Mouse (Mus musculus): ENCODE results near the gene Lpp. TPM values are rescaled to one million over a fixed set of nuclear protein-coding genes. Genes with fewer than 3 reads are reported as not detected.
A peak's percentile ranks its signal among the peaks of the same experiment; 100 is the strongest.

The Lpp gene
- polyA plus RNA-seq, 1 experiment from 2014 or later, result 10.7 TPM

DNA sequence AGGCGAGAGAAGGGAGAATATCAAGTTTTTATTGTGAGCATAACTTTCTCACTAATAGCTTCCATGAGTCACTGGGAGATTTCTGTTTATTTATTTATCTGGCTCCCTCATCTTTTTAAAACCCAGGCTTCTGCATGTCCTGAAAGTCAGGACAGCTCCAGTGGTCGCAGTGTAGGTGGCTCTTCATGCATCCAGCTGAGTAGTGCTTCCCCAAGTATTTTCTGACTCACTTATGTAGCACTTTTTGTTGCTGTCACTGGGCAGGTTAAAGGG, 98.1 kb downstream of the Lpp start:
- no peak overlapping the region for H3K27ac ChIP-seq (ENCODE audit: low read depth)
- WGBS (ENCODE audit: insufficient replicate concordance), result 65% methylated on average over 2 of the region's 2 CpGs
- H3K4me3 ChIP-seq (ENCODE audit: low read depth, low read length), result no peak overlapping the region
- H3K4me1 ChIP-seq (ENCODE audit: insufficient read depth), result peaks cover 9% of the 10 kb centered on the region
- no peaks in the 10 kb centered on the region for H3K36me3 ChIP-seq (replicated peaks; ENCODE audit: insufficient read depth, low read length)
- TF ChIP-seq CTCF (IDR thresholded peaks at IDR 0.05; ENCODE audit: low read depth), result no peak
- no peak for TF ChIP-seq EP300 (IDR thresholded peaks at IDR 0.05; ENCODE audit: low read depth)
- H3K9me3 ChIP-seq (ENCODE audit: low read length), result no peaks in the 10 kb centered on the region
- no peak overlapping the region for H3K9ac ChIP-seq (replicated peaks)
- H3K27me3 ChIP-seq (ENCODE audit: insufficient read depth, low read length), result no peaks in the 10 kb centered on the region
- DNase-seq (no peak), ATAC-seq (no peak)
- no peak overlapping the region for H3K4me2 ChIP-seq (ENCODE audit: low read depth, low read length)

- 66% methylated on average over 4 of the region's 4 CpGs for WGBS (ENCODE audit: insufficient replicate concordance)
- no peak overlapping the region for H3K9ac ChIP-seq (replicated peaks)
- H3K4me2 ChIP-seq (ENCODE audit: low read depth, low read length), result no peak overlapping the region
- no peak overlapping the region for H3K27ac ChIP-seq (ENCODE audit: low read depth)
- DNase-seq (no peak), ATAC-seq (no peak)
- H3K27me3 ChIP-seq (ENCODE audit: insufficient read depth, low read length), result no peaks in the 10 kb centered on the region
- no peaks in the 10 kb centered on the region for H3K36me3 ChIP-seq (replicated peaks; ENCODE audit: insufficient read depth, low read length)
- TF ChIP-seq CTCF (IDR thresholded peaks at IDR 0.05; ENCODE audit: low read depth) (no peak), EP300 (IDR thresholded peaks at IDR 0.05; ENCODE audit: low read depth) (no peak)
- H3K4me1 ChIP-seq (ENCODE audit: insufficient read depth), result peaks cover 9% of the 10 kb centered on the region
- H3K9me3 ChIP-seq (ENCODE audit: low read length), result no peaks in the 10 kb centered on the region
- H3K4me3 ChIP-seq (ENCODE audit: low read depth, low read length), result no peak overlapping the region
These were observed 99.1 kb downstream of the Lpp start for GRCm38 (mm10) chr16:24492194-24492940.

- no peaks in the 10 kb centered on the region for H3K36me3 ChIP-seq (replicated peaks; ENCODE audit: insufficient read depth, low read length)
- H3K27me3 ChIP-seq (ENCODE audit: insufficient read depth, low read length), result no peaks in the 10 kb centered on the region
- DNase-seq, result no peak
- 0 out of 2 replicates have a peak overlapping the region, but pooled peaks have one; percentile 25 for H3K27ac ChIP-seq (ENCODE audit: low read depth)
- no peaks in the 10 kb centered on the region for H3K9me3 ChIP-seq (ENCODE audit: low read length)
- 56% methylated on average over 6 of the region's 6 CpGs for WGBS (ENCODE audit: insufficient replicate concordance)
- H3K4me1 ChIP-seq (ENCODE audit: insufficient read depth), result peaks cover 9% of the 10 kb centered on the region
- H3K9ac ChIP-seq (replicated peaks), result no peak overlapping the region
- H3K4me2 ChIP-seq (ENCODE audit: low read depth, low read length), result no peak overlapping the region
- TF ChIP-seq EP300 (IDR thresholded peaks at IDR 0.05; ENCODE audit: low read depth) (no peak), CTCF (IDR thresholded peaks at IDR 0.05; ENCODE audit: low read depth) (no peak)
- ATAC-seq, result no peak
- no peak overlapping the region for H3K4me3 ChIP-seq (ENCODE audit: low read depth, low read length)
These were observed 101.2 kb downstream of the Lpp start for GRCm38 (mm10) chr16:24494531-24494930.

DNA sequence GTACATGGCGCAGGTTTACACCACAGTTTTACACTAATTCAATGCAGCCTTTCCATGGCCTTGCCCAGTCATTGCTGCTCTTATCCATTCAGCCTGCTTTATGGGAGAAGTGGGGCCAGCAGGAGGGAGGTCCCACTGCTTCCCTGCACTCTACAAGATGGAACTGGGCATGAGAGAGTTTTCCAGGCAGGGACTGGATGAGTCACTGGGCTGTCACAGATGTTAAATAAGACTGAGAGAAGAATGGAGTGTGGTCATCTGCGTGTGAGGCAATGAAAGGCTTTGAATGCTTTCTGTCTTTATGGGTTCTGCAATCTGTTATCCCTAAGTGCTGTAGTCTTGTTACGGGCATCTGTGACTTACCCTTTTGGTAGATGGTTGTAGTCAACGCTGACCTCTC, 102.2 kb downstream of the Lpp start:
- H3K36me3 ChIP-seq (replicated peaks; ENCODE audit: insufficient read depth, low read length), result no peaks in the 10 kb centered on the region
- TF ChIP-seq EP300 (IDR thresholded peaks at IDR 0.05; ENCODE audit: low read depth) (no peak), CTCF (IDR thresholded peaks at IDR 0.05; ENCODE audit: low read depth) (no peak)
- no peaks in the 10 kb centered on the region for H3K27me3 ChIP-seq (ENCODE audit: insufficient read depth, low read length)
- DNase-seq, result no peak
- no peaks in the 10 kb centered on the region for H3K9me3 ChIP-seq (ENCODE audit: low read length)
- H3K9ac ChIP-seq (replicated peaks), result no peak overlapping the region
- 71% methylated on average over 4 of the region's 4 CpGs for WGBS (ENCODE audit: insufficient replicate concordance)
- no peak overlapping the region for H3K4me3 ChIP-seq (ENCODE audit: low read depth, low read length)
- no peak overlapping the region for H3K4me2 ChIP-seq (ENCODE audit: low read depth, low read length)
- H3K27ac ChIP-seq (ENCODE audit: low read depth), result no peak overlapping the region
- no peak for ATAC-seq
- H3K4me1 ChIP-seq (ENCODE audit: insufficient read depth), result peaks cover 9% of the 10 kb centered on the region

- H3K4me2 ChIP-seq (ENCODE audit: low read depth, low read length), result no peak overlapping the region
- ATAC-seq (no peak), DNase-seq (no peak)
- no peaks in the 10 kb centered on the region for H3K9me3 ChIP-seq (ENCODE audit: low read length)
- 77% methylated on average over 7 of the region's 7 CpGs for WGBS (ENCODE audit: insufficient replicate concordance)
- no peaks in the 10 kb centered on the region for H3K27me3 ChIP-seq (ENCODE audit: insufficient read depth, low read length)
- no peak overlapping the region for H3K4me3 ChIP-seq (ENCODE audit: low read depth, low read length)
- no peak overlapping the region for H3K9ac ChIP-seq (replicated peaks)
- H3K27ac ChIP-seq (ENCODE audit: low read depth), result no peak overlapping the region
- no peaks in the 10 kb centered on the region; the same call in none of the 2 replicates for H3K4me1 ChIP-seq (ENCODE audit: insufficient read depth)
- TF ChIP-seq CTCF (IDR thresholded peaks at IDR 0.05; ENCODE audit: low read depth) (no peak), EP300 (IDR thresholded peaks at IDR 0.05; ENCODE audit: low read depth) (no peak)
- H3K36me3 ChIP-seq (replicated peaks; ENCODE audit: insufficient read depth, low read length), result no peaks in the 10 kb centered on the region
These were observed 103.3 kb downstream of the Lpp start for GRCm38 (mm10) chr16:24496635-24497034.

GRCm38 (mm10) chr16:24497413-24497812, 104.1 kb downstream of the Lpp start:
- no peaks in the 10 kb centered on the region for H3K9me3 ChIP-seq (ENCODE audit: low read length)
- WGBS (ENCODE audit: insufficient replicate concordance), result 80% methylated on average over 2 of the region's 2 CpGs
- no peak overlapping the region for H3K4me3 ChIP-seq (ENCODE audit: low read depth, low read length)
- no peak overlapping the region for H3K27ac ChIP-seq (ENCODE audit: low read depth)
- no peaks in the 10 kb centered on the region; the same call in none of the 2 replicates for H3K4me1 ChIP-seq (ENCODE audit: insufficient read depth)
- ATAC-seq (no peak), DNase-seq (no peak)
- H3K9ac ChIP-seq (replicated peaks), result no peak overlapping the region
- TF ChIP-seq EP300 (IDR thresholded peaks at IDR 0.05; ENCODE audit: low read depth), result no peak
- no peak for TF ChIP-seq CTCF (IDR thresholded peaks at IDR 0.05; ENCODE audit: low read depth)
- H3K27me3 ChIP-seq (ENCODE audit: insufficient read depth, low read length), result no peaks in the 10 kb centered on the region
- no peaks in the 10 kb centered on the region for H3K36me3 ChIP-seq (replicated peaks; ENCODE audit: insufficient read depth, low read length)
- no peak overlapping the region for H3K4me2 ChIP-seq (ENCODE audit: low read depth, low read length)

Measured in liver, postnatal 0 days (tissue).